Mouse (Mus musculus): ENCODE measurements at regions not wholly inside any gene's neighbourhood (a gene's known extent, or its start where the extent isn't known, plus 50 kb on each side); places are given as distances from the start of the nearest gene placed in this dataset.

GRCm38 (mm10) chr10:120675369-120675768 is 199.1 kb upstream of the Hmga2 start:
- TF ChIP-seq CTCF (IDR thresholded peaks at IDR 0.05; ENCODE audit: low read depth) = no peak
- TF ChIP-seq EP300 (IDR thresholded peaks at IDR 0.05; ENCODE audit: low read depth) = no peak

All from liver, embryonic 14.5 days (tissue).